Mouse (Mus musculus) embryonic fibroblast, embryonic 13.5 days (primary cell): ENCODE results near the gene Myo5a.

Experiments used
- CTCF ChIP-seq: IDR thresholded peaks from 2 replicates; pipeline ENCODE4 v1.5.1; 2011; ENCODE audit warnings: mild to moderate bottlenecking, control low read depth, low read length, moderate library complexity, borderline replicate concordance; ENCODE audit not compliant: insufficient read depth
- POLR2A ChIP-seq: IDR thresholded peaks from 2 replicates; pipeline ENCODE4 v1.6.1; 2011; ENCODE audit warnings: low read depth, mild to moderate bottlenecking, control low read depth, low read length, moderate library complexity

DNA sequence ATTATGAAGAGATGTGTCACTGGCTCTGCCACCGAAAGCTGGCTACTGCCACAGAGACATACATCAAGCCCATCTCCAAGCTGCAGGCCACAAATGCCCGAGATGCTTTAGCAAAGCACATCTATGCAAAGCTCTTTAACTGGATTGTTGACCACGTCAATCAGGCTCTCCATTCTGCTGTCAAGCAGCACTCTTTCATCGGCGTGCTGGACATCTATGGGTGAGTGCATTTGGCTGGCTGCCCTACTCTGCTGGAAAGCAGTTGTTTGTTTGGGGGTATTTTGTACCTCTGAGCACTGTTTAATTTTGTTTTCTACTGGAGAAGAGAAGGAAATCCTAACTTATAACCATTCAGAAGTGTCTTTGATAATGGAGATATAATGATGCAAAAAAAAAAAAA is 76.1 kb downstream of the Myo5a start:
- TF ChIP-seq CTCF (no peak), POLR2A (no peak)
